22 mouse cellular contexts compared by ENCODE assay signal in the genomic region with DNA sequence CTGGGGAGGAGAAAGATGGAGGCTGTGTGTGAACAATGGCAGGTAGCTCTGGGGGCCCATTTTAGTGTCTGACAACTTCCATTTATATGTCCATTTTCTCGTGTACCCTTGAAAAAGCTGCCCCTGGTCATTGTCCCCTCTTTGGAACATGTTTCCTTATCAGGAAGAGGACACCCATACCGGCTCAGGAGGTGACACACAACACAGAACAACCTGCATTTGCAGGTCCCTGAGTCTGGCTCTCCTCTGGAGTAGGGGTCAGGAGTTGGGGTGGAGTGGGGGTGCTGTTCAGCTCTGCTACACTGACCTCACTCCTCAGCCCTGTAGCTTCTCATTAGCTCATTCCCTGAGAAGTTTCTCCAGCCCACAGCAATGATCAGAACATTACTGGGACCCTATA.
"Had no signal": no experiment of that assay in that cellular context is flagged by ENCODE, and none has a peak within 500 bp of the region (broad histone marks: within the 10 kb centered on the region; RNA-seq: fewer than 3 reads in every experiment).

No protein-coding gene starts in this region.

- H3K36me3 ChIP-seq: heart, embryonic 13.5 days; heart, embryonic 15.5 days; hindbrain, embryonic 10.5 days; hindbrain, embryonic 12.5 days; limb, embryonic 13.5 days; limb, embryonic 15.5 days had no signal

- H3K4me3 ChIP-seq: gastrocnemius, adult 2 months; heart, embryonic 13.5 days; heart, embryonic 15.5 days; hindbrain, embryonic 10.5 days; hindbrain, embryonic 12.5 days; layer of hippocampus, adult 2 months; left cerebral cortex, adult 2 months; limb, embryonic 13.5 days; limb, embryonic 15.5 days had no signal

- H3K9ac ChIP-seq: heart, embryonic 13.5 days; heart, embryonic 15.5 days; hindbrain, embryonic 12.5 days; hindbrain, embryonic 14.5 days; limb, embryonic 13.5 days; limb, embryonic 15.5 days; liver, embryonic 14.5 days had no signal

- DNase-seq: gastrocnemius, adult 2 months; gastrocnemius, postnatal 10 days; gastrocnemius, postnatal 25 days; heart, postnatal 4 days; kidney, adult 18-20 months; kidney, adult 8-10 months; kidney, postnatal 25 days; kidney, postnatal 4 days had no signal

- H3K9me3 ChIP-seq: heart, embryonic 13.5 days; heart, embryonic 15.5 days; hindbrain, embryonic 10.5 days; hindbrain, embryonic 12.5 days; limb, embryonic 13.5 days; limb, embryonic 15.5 days had no signal

- H3K4me2 ChIP-seq: heart, embryonic 11.5 days; heart, embryonic 13.5 days; heart, embryonic 15.5 days; hindbrain, embryonic 12.5 days; hindbrain, embryonic 14.5 days; limb, embryonic 13.5 days; limb, embryonic 15.5 days had no signal

- H3K27ac ChIP-seq: gastrocnemius, adult 2 months; heart, embryonic 13.5 days; heart, embryonic 15.5 days; hindbrain, embryonic 12.5 days; hindbrain, embryonic 14.5 days; layer of hippocampus, adult 2 months; left cerebral cortex, adult 2 months; limb, embryonic 13.5 days; limb, embryonic 15.5 days; liver, embryonic 14.5 days had no signal

- H3K27me3 ChIP-seq: heart, embryonic 13.5 days; heart, embryonic 15.5 days; hindbrain, embryonic 12.5 days; limb, embryonic 13.5 days; limb, embryonic 15.5 days had no signal

- ATAC-seq: forebrain, embryonic 16.5 days; hindbrain, embryonic 16.5 days; inflammation-experienced regulatory T-cells, adult 6 months had no signal
